Mouse (Mus musculus): Measurements from ENCODE around the gene Pgp.
"Not testable (repeated sequence)": the region's sequence is repeated elsewhere in the genome, so short reads cannot be mapped to it uniquely, and the experiment has no call there.

Pgp gene

GRCm38 (mm10) chr17:24455523-24456206 lies 14.5 kb upstream of the Pgp start:
- DNase-seq (ENCODE audit: low spot score in 2 of 2), result not testable (repeated sequence)

GRCm38 (mm10) chr17:24461580-24461979 lies 8.6 kb upstream of the Pgp start:
- no peak for DNase-seq (ENCODE audit: low spot score in 2 of 2)

- DNase-seq (ENCODE audit: low spot score in 2 of 2), result no peak
Measured at GRCm38 (mm10) chr17:24462932-24463331, 7.3 kb upstream of the Pgp start.

- DNase-seq (ENCODE audit: low spot score in 2 of 2), result no peak
Measured at GRCm38 (mm10) chr17:24463374-24464133, 6.6 kb upstream of the Pgp start.

GRCm38 (mm10) chr17:24468636-24469246 lies 1.5 kb upstream of the Pgp start:
- DNase-seq (ENCODE audit: low spot score in 2 of 2), result no peak

GRCm38 (mm10) chr17:24469336-24469909 lies 769 bp upstream of the Pgp start:
- DNase-seq (ENCODE audit: low spot score in 2 of 2), result no peak

- DNase-seq (ENCODE audit: low spot score in 2 of 2), result peak in 1 of 2 experiments; percentile 44
Measured at GRCm38 (mm10) chr17:24470701-24471527, 722 bp downstream of the Pgp start.

GRCm38 (mm10) chr17:24472512-24472911 lies 2.3 kb downstream of the Pgp start:
- no peak for DNase-seq (ENCODE audit: low spot score in 2 of 2)

GRCm38 (mm10) chr17:24473612-24474275 lies 3.6 kb downstream of the Pgp start, which contains the start of gene Bricd5:
TSS of gene Bricd5 (plus strand) at chr17:24473884.
- DNase-seq (ENCODE audit: low spot score in 2 of 2), result no peak

GRCm38 (mm10) chr17:24474557-24474956 lies 4.4 kb downstream of the Pgp start:
- DNase-seq (ENCODE audit: low spot score in 2 of 2), result peak in 1 of 2 experiments; percentile 28

- DNase-seq (ENCODE audit: low spot score in 2 of 2), result no peak
Measured at GRCm38 (mm10) chr17:24475586-24475985, 5.4 kb downstream of the Pgp start.

- no peak for DNase-seq (ENCODE audit: low spot score in 2 of 2)
Measured at GRCm38 (mm10) chr17:24476022-24476776, 6.0 kb downstream of the Pgp start.

- no peak for DNase-seq (ENCODE audit: low spot score in 2 of 2)
Measured at GRCm38 (mm10) chr17:24477053-24477984, 7.1 kb downstream of the Pgp start.

GRCm38 (mm10) chr17:24477985-24478600 lies 7.9 kb downstream of the Pgp start:
- no peak for DNase-seq (ENCODE audit: low spot score in 2 of 2)

GRCm38 (mm10) chr17:24478663-24479380 lies 8.6 kb downstream of the Pgp start, which contains the start of gene Mlst8:
TSS of gene Mlst8 (minus strand) at chr17:24479078.
- peak; percentile 97 for DNase-seq (ENCODE audit: low spot score in 2 of 2)

GRCm38 (mm10) chr17:24479431-24479830 lies 9.2 kb downstream of the Pgp start:
- no peak for DNase-seq (ENCODE audit: low spot score in 2 of 2)

GRCm38 (mm10) chr17:24480201-24480826 lies 10.1 kb downstream of the Pgp start:
- no peak for DNase-seq (ENCODE audit: low spot score in 2 of 2)

All from frontal cortex, postnatal 25 days (tissue).